Mouse (Mus musculus) intestine, embryonic 15.5 days (tissue): ENCODE results near the gene Lrrc4. TPM values are rescaled to one million over a fixed set of nuclear protein-coding genes. Genes with fewer than 3 reads are reported as not detected.

ENCODE experiments used
- ATAC-seq: fragments of 200-750 bp; cut with Nextera tagmentation; 2 replicates; pipeline ENCODE4 v1.8.0; 2017; ENCODE audit warnings: moderate TSS enrichment, moderate library complexity
- H3K27ac ChIP-seq: fragments of 300-500 bp; sonication (generic); 2 replicates; pipeline ENCODE4 v1.5.1; 2015; ENCODE audit warnings: mild to moderate bottlenecking, inconsistent platforms
- H3K27me3 ChIP-seq: fragments of 300-500 bp; sonication (generic); replicated peaks from 2 replicates; pipeline ENCODE4 v1.6.1; 2015; ENCODE audit warnings: inconsistent platforms
- H3K36me3 ChIP-seq: fragments of 300-500 bp; sonication (generic); 2 replicates; pipeline ENCODE4 v1.6.1; 2015; ENCODE audit warnings: inconsistent platforms
- H3K4me1 ChIP-seq: fragments of 300-500 bp; sonication (generic); replicated peaks from 2 replicates; pipeline ENCODE4 v1.6.1; 2015; ENCODE audit warnings: inconsistent platforms
- H3K4me2 ChIP-seq: fragments of 300-500 bp; sonication (generic); replicated peaks from 2 replicates; pipeline ENCODE4 v1.6.1; 2015; ENCODE audit warnings: mild to moderate bottlenecking, inconsistent platforms
- H3K4me3 ChIP-seq: fragments of 300-500 bp; sonication (generic); replicated peaks from 2 replicates; pipeline ENCODE4 v1.5.1; 2015; ENCODE audit warnings: inconsistent platforms
- H3K9ac ChIP-seq: fragments of 300-500 bp; sonication (generic); 2 replicates; pipeline ENCODE4 v1.6.1; 2015; ENCODE audit warnings: inconsistent platforms
- H3K9me3 ChIP-seq: fragments of 300-500 bp; sonication (generic); 2 replicates; pipeline ENCODE4 v1.6.1; 2016; ENCODE audit warnings: inconsistent platforms
- WGBS: fragments of 180-500 bp; shearing (Covaris S2); methylation state at CpG from one replicate; pipeline ENCODE4 v1.1.7; 2015; 5-methylcytosine and 5-hydroxymethylcytosine counted together
- polyA plus RNA-seq: library from polyadenylated mRNA; unstranded; fragments of >200 nt; fragmentation: Nextera tagmentation; extraction: Ambion mirVana; gene quantifications from 2 replicates; pipeline ENCODE4 v1.2.1, GENCODE M21; 2015

The Lrrc4 gene
- polyA plus RNA-seq, 1 experiment from 2014 or later = 0.31 TPM

DNA sequence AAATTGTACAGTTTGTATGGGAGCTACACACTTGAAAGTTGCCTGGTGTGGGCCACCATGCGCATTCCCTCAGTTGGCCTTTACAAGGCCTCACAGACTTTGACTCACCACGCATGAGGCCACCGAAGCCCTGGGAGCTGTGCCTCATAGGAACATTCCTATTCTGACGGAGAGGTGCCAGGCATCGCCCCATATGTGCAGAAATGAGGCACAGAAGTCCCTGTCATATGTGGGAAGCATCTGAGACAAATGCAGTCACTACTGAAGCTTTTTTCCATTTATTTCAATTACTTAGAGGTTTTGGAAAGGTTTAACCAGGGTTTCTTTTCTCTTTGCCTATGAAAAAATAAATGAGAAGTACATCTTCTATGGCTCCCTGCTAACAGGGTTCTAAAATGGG, 78.3 kb downstream of the Lrrc4 start:
- H3K27ac ChIP-seq = no peak overlapping the region
- H3K27me3 ChIP-seq = no peaks in the 10 kb centered on the region
- no peak overlapping the region for H3K4me2 ChIP-seq
- no peaks in the 10 kb centered on the region for H3K36me3 ChIP-seq
- ATAC-seq = no peak
- H3K9me3 ChIP-seq = no peaks in the 10 kb centered on the region
- H3K4me1 ChIP-seq = no peaks in the 10 kb centered on the region
- H3K4me3 ChIP-seq = no peak overlapping the region
- 92% methylated on average over 5 of the region's 5 CpGs for WGBS
- H3K9ac ChIP-seq = no peak overlapping the region

DNA sequence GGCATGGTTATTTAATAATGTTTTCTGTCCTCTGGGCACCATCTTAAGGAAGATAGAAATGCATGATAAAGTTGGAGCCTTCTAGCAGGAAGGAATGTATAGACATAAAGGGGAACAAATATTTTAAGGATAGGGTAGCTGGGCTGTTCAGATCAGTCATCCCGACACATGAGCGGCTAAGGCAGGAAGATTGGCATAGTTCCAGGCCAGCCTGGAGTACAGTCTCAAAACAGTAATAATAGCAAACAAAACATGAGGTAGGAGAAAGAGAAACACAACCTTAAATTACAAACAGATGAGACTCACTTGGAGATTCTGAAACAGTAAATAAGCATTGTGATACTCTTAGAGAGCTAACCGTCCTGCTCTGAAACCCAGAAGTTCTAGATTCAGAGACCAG, 80.4 kb downstream of the Lrrc4 start:
- no peaks in the 10 kb centered on the region for H3K27me3 ChIP-seq
- no peak overlapping the region for H3K9ac ChIP-seq
- H3K4me2 ChIP-seq = no peak overlapping the region
- H3K27ac ChIP-seq = no peak overlapping the region
- H3K9me3 ChIP-seq = no peaks in the 10 kb centered on the region
- no peak for ATAC-seq
- no peaks in the 10 kb centered on the region for H3K4me1 ChIP-seq
- 65% methylated on average over 3 of the region's 3 CpGs for WGBS
- H3K4me3 ChIP-seq = no peak overlapping the region
- peaks cover 3% of the 10 kb centered on the region; the same call in 1 of the 2 replicates for H3K36me3 ChIP-seq

DNA sequence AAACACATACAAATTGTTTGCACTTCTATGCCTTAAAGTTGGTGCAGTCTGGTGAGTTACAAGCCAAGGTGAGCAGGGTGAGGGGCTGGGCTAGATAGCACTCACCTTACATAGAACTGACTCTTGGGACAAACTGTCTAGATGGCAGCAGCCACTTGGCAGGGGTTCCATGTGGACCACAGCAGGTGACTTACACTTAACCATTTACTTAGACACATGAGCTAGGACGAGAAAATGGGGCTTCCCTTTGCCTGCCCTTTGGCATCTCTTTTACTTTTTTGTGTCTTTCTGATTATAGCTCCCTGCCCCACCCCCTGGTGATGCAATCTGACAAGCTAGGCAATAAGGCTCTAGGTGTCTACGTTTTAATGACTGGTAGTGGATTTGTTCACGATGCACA, 82.3 kb downstream of the Lrrc4 start:
- WGBS = 69% methylated on average over 3 of the region's 3 CpGs
- H3K36me3 ChIP-seq = peaks cover 9% of the 10 kb centered on the region; the same call in 1 of the 2 replicates
- H3K4me2 ChIP-seq = no peak overlapping the region
- ATAC-seq = no peak
- H3K4me1 ChIP-seq = no peaks in the 10 kb centered on the region
- no peak overlapping the region for H3K4me3 ChIP-seq
- no peaks in the 10 kb centered on the region for H3K9me3 ChIP-seq
- no peak overlapping the region for H3K9ac ChIP-seq
- no peaks in the 10 kb centered on the region for H3K27me3 ChIP-seq
- H3K27ac ChIP-seq = no peak overlapping the region

DNA sequence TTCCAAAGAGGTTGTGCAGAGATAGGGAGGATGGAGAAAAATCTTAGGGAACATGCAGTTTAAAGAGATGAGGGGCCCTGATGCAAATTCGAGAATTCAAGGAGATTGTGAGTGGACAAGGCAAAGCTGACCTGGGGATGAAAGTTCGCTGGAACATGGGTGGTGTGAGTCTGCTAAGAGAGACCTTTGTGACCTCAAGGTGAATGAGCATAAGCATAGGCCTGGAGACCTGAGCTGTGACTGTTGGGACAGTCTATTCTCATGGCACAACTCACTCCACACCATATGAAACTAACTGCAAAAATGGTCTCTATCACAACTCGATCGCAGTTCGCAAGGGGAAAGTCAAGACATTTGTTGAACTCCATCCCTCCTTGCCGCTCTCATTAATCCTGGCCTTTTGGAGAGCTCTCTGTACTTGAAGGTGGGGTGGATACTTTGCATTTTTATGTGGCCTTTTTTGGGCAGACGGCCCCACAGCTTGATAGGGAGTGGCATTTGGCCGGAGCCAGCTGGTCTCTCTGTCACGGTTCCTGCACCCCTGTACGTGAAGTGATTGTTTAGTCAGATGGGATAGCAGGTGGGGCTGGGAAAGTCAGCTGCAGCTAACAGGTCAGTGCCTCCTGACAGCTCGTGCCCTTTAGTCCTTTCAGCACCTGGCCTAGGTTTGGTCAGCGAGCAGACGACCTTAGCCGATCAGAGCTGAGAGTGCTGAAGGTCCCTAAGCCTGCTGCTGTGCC, 83.4 kb downstream of the Lrrc4 start:
- H3K27me3 ChIP-seq = no peaks in the 10 kb centered on the region
- ATAC-seq = no peak
- H3K9me3 ChIP-seq = no peaks in the 10 kb centered on the region
- no peak overlapping the region for H3K9ac ChIP-seq
- WGBS = 73% methylated on average over 14 of the region's 14 CpGs
- H3K4me3 ChIP-seq = no peak overlapping the region
- peaks cover 9% of the 10 kb centered on the region; the same call in 1 of the 2 replicates for H3K36me3 ChIP-seq
- H3K4me1 ChIP-seq = 0 out of 2 replicates have a peak, but pooled peaks cover 3% of the 10 kb centered on the region
- H3K27ac ChIP-seq = no peak overlapping the region
- H3K4me2 ChIP-seq = no peak overlapping the region

DNA sequence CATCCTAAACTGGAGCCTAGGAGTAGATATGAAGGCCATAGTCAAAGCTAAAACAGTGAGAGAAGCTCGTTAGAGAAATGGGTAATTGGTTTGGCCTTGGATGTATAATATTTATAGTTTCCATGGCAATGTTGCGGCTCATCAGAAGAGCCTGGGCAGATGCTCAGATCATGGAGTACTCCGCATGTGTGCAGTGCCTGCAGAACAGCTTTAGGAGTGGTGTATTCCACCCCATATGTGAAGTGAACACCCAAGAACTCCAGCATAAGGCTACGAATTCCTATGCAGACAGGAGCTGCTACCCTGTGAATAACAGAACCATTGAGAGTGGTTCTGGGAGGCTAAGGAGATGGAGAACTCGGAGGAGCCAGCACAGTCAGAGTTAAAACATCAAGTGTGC, 84.5 kb downstream of the Lrrc4 start:
- Histone ChIP-seq H3K4me3 (no peak overlapping the region), H3K9me3 (no peaks in the 10 kb centered on the region), H3K36me3 (peaks cover 9% of the 10 kb centered on the region; the same call in 1 of the 2 replicates), H3K9ac (no peak overlapping the region), H3K4me2 (no peak overlapping the region), H3K27me3 (no peaks in the 10 kb centered on the region), H3K27ac (no peak overlapping the region), H3K4me1 (0 out of 2 replicates have a peak, but pooled peaks cover 3% of the 10 kb centered on the region)
- 94% methylated on average over 5 of the region's 5 CpGs for WGBS
- ATAC-seq = no peak

DNA sequence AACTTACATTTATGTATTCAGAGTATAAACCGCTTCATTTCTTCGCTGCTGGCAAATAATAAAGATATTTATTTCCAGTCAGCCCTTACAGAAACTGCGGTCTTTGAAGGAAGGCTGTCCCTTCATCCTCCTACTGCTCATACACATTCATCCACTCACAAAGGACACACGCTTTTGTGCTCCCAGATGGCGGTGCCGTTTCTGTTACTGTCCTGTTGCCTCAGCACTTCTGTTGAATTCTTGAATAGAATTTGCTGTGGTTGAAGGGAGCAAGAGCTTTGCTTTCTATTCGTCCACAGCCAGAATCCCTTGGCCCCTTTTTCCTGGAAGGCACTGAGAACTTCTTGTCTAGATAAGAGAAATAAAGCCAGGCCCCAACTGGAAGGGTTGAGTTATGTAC, 85.7 kb downstream of the Lrrc4 start:
- 0 out of 2 replicates have a peak, but pooled peaks cover 3% of the 10 kb centered on the region for H3K4me1 ChIP-seq
- no peak overlapping the region for H3K4me2 ChIP-seq
- no peaks in the 10 kb centered on the region for H3K27me3 ChIP-seq
- no peak for ATAC-seq
- H3K36me3 ChIP-seq = peaks cover 9% of the 10 kb centered on the region; the same call in 1 of the 2 replicates
- no peak overlapping the region for H3K9ac ChIP-seq
- no peaks in the 10 kb centered on the region for H3K9me3 ChIP-seq
- H3K27ac ChIP-seq = no peak overlapping the region
- H3K4me3 ChIP-seq = no peak overlapping the region
- 91% methylated on average over 7 of the region's 7 CpGs for whole genome bisulfite sequencing

DNA sequence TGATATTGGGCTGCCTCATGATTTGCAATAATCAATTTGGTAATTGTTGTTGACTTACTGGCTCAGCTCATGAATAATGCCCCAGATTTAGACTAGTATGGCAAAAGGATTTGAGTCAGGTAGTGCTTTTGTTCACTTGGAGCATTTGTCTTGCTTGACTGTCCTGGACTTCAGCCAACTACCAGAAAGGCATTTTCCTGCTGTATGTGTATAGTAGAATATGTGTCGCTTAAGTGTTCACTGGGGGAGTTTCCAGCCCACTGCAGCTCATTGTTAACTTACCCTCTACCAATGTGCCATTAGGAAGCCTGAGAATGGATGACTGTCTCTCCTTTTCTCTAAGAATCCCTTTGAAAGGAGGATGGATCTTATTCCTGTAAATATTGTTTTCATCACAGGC, 88.0 kb downstream of the Lrrc4 start:
- Histone ChIP-seq H3K9me3 (no peaks in the 10 kb centered on the region), H3K27me3 (no peaks in the 10 kb centered on the region), H3K4me2 (no peak overlapping the region), H3K4me3 (no peak overlapping the region), H3K9ac (no peak overlapping the region), H3K4me1 (0 out of 2 replicates have a peak, but pooled peaks cover 3% of the 10 kb centered on the region), H3K36me3 (peaks cover 9% of the 10 kb centered on the region; the same call in 1 of the 2 replicates), H3K27ac (no peak overlapping the region)
- 57% methylated on average over 1 of the region's 1 CpGs for WGBS
- ATAC-seq = no peak

DNA sequence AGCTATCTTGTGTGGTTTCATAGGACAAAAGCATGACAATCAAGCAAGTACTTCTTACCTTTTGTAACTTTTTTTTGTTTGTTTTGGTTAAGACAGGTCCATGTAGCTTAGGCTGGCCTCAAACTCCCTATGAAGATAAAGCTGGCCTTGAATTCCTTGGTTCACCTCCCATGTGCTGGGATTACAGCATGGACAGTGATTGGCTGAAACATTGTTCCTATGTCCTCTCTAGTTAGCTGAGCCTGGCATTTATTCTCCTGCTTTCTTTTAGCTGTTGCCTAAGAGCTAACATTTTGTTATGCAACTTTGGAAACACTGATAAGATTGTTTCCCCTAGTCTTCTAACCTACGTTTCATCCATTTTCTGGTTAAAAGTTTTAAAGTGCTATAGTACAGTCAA, 93.9 kb downstream of the Lrrc4 start:
- no peaks in the 10 kb centered on the region for H3K27me3 ChIP-seq
- no peak overlapping the region for H3K27ac ChIP-seq
- no peak overlapping the region for H3K4me2 ChIP-seq
- 81% methylated on average over 1 of the region's 1 CpGs for WGBS
- no peaks in the 10 kb centered on the region for H3K4me1 ChIP-seq
- H3K9me3 ChIP-seq = no peaks in the 10 kb centered on the region
- no peak overlapping the region for H3K4me3 ChIP-seq
- H3K9ac ChIP-seq = no peak overlapping the region
- no peak; the same call in 1 of the 2 replicates for ATAC-seq
- H3K36me3 ChIP-seq = no peaks in the 10 kb centered on the region

DNA sequence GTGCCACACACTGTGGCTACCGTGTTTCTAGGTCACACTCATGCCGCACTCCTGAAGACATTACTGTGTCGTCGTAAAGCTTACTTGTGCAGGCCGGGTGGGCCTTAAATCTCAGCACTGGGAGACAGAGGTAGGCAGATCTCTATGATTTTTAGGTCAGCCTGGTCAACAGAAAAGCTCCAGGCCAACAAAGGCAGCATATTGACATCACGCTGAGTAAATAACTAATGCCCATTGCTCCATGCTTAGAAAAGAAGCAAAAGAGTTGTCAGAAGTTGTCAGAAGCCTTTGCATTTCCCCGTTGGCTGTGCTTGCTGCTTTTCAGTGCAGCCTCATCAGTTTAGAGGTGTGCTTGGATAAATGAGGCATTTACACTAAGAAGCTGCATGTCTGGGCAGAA, 94.9 kb downstream of the Lrrc4 start:
- Histone ChIP-seq H3K4me3 (no peak overlapping the region), H3K4me1 (no peaks in the 10 kb centered on the region), H3K9ac (no peak overlapping the region), H3K9me3 (no peaks in the 10 kb centered on the region), H3K4me2 (no peak overlapping the region), H3K27ac (no peak overlapping the region), H3K36me3 (no peaks in the 10 kb centered on the region), H3K27me3 (no peaks in the 10 kb centered on the region)
- ATAC-seq = no peak
- WGBS = 78% methylated on average over 7 of the region's 7 CpGs

DNA sequence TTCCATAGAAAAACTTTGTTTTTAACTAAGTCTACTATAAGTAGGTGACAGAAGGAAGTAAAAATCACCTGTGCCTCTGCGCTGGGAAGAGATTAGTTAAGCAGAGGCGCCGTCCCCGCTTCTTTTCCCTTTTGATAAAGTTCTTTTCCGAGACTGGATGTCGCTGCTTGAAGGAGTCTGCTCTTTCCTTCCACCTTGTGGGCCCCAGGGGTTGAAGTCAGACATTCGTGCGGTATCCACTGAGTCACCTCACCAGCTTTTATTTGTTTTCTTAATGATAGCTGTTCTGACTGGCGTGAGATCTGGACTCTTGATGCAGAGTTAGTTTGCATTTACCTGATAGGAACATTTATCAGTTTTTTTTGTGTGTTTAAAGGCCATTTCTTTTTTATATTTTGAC, 96.4 kb downstream of the Lrrc4 start:
- H3K9ac ChIP-seq = no peak overlapping the region
- no peak overlapping the region for H3K27ac ChIP-seq
- ATAC-seq = peak; percentile 84
- no peaks in the 10 kb centered on the region for H3K4me1 ChIP-seq
- no peak overlapping the region for H3K4me2 ChIP-seq
- no peaks in the 10 kb centered on the region for H3K27me3 ChIP-seq
- no peaks in the 10 kb centered on the region for H3K36me3 ChIP-seq
- H3K4me3 ChIP-seq = no peak overlapping the region
- H3K9me3 ChIP-seq = no peaks in the 10 kb centered on the region
- WGBS = 45% methylated on average over 9 of the region's 9 CpGs

DNA sequence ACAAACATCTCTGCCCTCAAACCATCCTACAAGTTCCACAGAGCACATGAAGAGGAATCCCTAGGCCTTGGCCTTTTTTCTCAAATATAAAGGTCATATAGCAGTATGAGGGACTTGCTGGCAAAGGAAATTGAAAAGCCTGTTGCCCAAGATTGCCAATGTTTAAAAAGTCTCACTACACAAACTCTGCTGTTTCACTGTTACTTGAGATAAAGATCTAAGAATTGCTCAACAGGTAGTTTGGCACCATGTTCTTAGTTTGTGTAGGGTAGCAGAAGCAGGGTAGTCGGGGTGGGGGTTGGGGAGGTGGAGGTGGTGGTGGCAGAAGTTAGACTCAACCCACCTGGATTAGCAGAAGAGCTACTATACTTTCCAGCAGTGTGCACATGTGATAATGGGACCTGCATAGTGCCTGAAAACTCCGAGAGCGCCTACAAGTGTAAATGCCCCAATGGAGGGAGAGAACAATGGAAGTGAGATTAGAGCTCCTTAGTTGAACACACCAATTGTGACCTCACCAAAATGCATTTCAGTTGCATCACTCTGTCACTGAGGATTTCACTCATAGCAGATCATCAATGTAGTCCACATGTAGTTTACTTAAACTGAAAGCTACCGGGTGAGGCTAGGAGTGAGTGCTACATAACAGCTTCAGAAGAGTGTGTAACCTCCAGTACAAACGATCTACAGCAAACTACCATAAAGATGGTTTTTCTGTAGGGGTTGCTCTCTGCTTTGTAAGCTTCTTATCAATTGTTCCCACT, 97.5 kb downstream of the Lrrc4 start:
- Histone ChIP-seq H3K4me2 (no peak overlapping the region), H3K9ac (no peak overlapping the region), H3K4me1 (no peaks in the 10 kb centered on the region), H3K36me3 (no peaks in the 10 kb centered on the region), H3K4me3 (no peak overlapping the region), H3K27ac (no peak overlapping the region), H3K9me3 (no peaks in the 10 kb centered on the region), H3K27me3 (no peaks in the 10 kb centered on the region)
- WGBS = 66% methylated on average over 5 of the region's 5 CpGs
- peak; percentile 39 for ATAC-seq

DNA sequence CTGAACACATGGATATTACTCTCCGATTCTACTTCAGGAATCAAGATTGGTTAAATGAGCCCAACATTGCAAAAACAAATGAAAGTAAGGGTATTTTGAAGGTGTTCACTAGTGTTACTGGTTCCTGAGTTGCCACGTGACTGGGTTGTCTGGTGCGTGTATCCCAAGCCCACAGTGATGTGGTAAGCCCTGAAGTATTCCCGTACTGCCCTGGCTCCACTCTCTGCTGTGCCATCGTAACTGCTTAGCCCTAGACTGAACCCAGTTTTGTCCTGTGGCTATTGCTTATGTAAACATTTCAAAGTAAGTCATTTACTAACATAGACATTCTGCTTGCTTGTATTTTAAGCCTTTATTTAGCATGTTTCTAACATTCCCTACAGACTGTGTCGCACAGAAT, 100.3 kb downstream of the Lrrc4 start:
- no peaks in the 10 kb centered on the region for H3K27me3 ChIP-seq
- H3K9me3 ChIP-seq = no peaks in the 10 kb centered on the region
- H3K4me3 ChIP-seq = no peak overlapping the region
- no peak overlapping the region for H3K27ac ChIP-seq
- no peak for ATAC-seq
- no peak overlapping the region for H3K9ac ChIP-seq
- no peaks in the 10 kb centered on the region for H3K36me3 ChIP-seq
- WGBS = 66% methylated on average over 6 of the region's 6 CpGs
- no peaks in the 10 kb centered on the region for H3K4me1 ChIP-seq
- no peak overlapping the region for H3K4me2 ChIP-seq
